Mouse (Mus musculus): Measurements from ENCODE around the gene Tmem119. TPM values are rescaled to one million over a fixed set of nuclear protein-coding genes. Genes with fewer than 3 reads are reported as not detected.
"Not testable (repeated sequence)": the region's sequence is repeated elsewhere in the genome, so short reads cannot be mapped to it uniquely, and the experiment has no call there.

The Tmem119 gene
- total RNA-seq, 2 experiments from 2014 or later, result 22.8 to 24.0 TPM

GRCm38 (mm10) chr5:113779569-113779968 lies 20.7 kb downstream of the Tmem119 start:
- no peak overlapping the region for H3K4me3 ChIP-seq
- TF ChIP-seq CTCF (conservative IDR thresholded peaks at IDR 0.05), result no peak
- no peak for DNase-seq (ENCODE audit: low spot score in 2 of 2)
- H3K27ac ChIP-seq, result no peak overlapping the region

- H3K27ac ChIP-seq; DNase-seq (ENCODE audit: low spot score in 2 of 2); H3K4me3 ChIP-seq: not testable (repeated sequence)
These were observed 22.6 kb downstream of the Tmem119 start for GRCm38 (mm10) chr5:113777728-113778127.

GRCm38 (mm10) chr5:113776896-113777226 lies 23.5 kb downstream of the Tmem119 start:
- TF ChIP-seq CTCF (conservative IDR thresholded peaks at IDR 0.05), result no peak
- Histone ChIP-seq H3K27ac (peak overlapping the region; percentile 61; the same call in 1 of the 2 replicates), H3K4me3 (no peak overlapping the region)
- no peak for DNase-seq (ENCODE audit: low spot score in 2 of 2)

- no peak for DNase-seq (ENCODE audit: low spot score in 2 of 2)
- H3K4me3 ChIP-seq, result no peak overlapping the region
- H3K27ac ChIP-seq, result peak overlapping the region; percentile 61; the same call in 1 of the 2 replicates
- TF ChIP-seq CTCF (conservative IDR thresholded peaks at IDR 0.05), result no peak
These were observed 24.0 kb downstream of the Tmem119 start for GRCm38 (mm10) chr5:113776128-113776895.

DNA sequence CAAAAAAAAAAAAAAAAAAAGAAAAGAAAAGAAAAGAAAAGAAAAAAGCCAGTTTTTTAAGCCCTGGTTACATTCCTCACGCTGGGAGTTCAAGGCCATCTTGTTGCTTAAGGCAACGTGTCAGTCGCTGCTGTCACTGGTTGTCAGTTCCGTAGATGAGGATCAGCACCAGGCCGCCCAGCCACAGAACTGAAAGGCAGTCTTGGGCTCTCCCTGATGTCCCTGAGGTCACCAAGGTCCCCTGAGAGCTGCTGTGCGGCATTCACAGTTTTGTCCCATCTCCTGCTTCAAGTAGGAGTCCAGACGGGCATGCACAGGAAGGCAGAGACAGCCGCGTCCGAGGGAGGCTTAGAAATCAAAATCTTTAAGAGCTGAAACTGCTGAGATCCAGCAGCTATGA lies 24.7 kb downstream of the Tmem119 start:
- H3K27ac ChIP-seq, result peak overlapping the region; percentile 41; the same call in 1 of the 2 replicates
- DNase-seq (ENCODE audit: low spot score in 2 of 2), result no peak
- H3K4me3 ChIP-seq, result no peak overlapping the region
- TF ChIP-seq CTCF (conservative IDR thresholded peaks at IDR 0.05), result no peak

GRCm38 (mm10) chr5:113773664-113774063 lies 26.7 kb downstream of the Tmem119 start:
- peak overlapping the region; percentile 96 for H3K4me3 ChIP-seq
- peak; percentile 80 to 89 for DNase-seq (ENCODE audit: low spot score in 2 of 2)
- H3K27ac ChIP-seq, result peak overlapping the region; percentile 87; the same call in 1 of the 2 replicates
- TF ChIP-seq CTCF (conservative IDR thresholded peaks at IDR 0.05), result peak; percentile 94

- no peak for TF ChIP-seq CTCF (conservative IDR thresholded peaks at IDR 0.05)
- H3K4me3 ChIP-seq, result peak overlapping the region; percentile 96
- peak in 1 of 2 experiments; percentile 23 for DNase-seq (ENCODE audit: low spot score in 2 of 2)
- H3K27ac ChIP-seq, result peak overlapping the region; percentile 87
These were observed 27.3 kb downstream of the Tmem119 start for GRCm38 (mm10) chr5:113772905-113773519.

GRCm38 (mm10) chr5:113772450-113772895 lies 27.8 kb downstream of the Tmem119 start, which contains the start of the genes Sart3 and Iscu:
TSS of gene Sart3 (minus strand) at chr5:113772510.
TSS of gene Iscu (plus strand) at chr5:113772748.
- no peak for TF ChIP-seq CTCF (conservative IDR thresholded peaks at IDR 0.05)
- peak; percentile 94 to 95 for DNase-seq (ENCODE audit: low spot score in 2 of 2)
- peak within 1 kb of the TSS; percentile 100 for H3K27ac ChIP-seq
- peak within 1 kb of the TSS; percentile 96 for H3K4me3 ChIP-seq

GRCm38 (mm10) chr5:113771213-113772162 lies 28.8 kb downstream of the Tmem119 start:
- H3K4me3 ChIP-seq, result peak overlapping the region; percentile 96
- TF ChIP-seq CTCF (conservative IDR thresholded peaks at IDR 0.05), result no peak
- DNase-seq (ENCODE audit: low spot score in 2 of 2), result peak; percentile 75 to 86
- peak overlapping the region; percentile 100 for H3K27ac ChIP-seq

GRCm38 (mm10) chr5:113768806-113769205 lies 31.5 kb downstream of the Tmem119 start:
- Histone ChIP-seq H3K27ac (no peak overlapping the region), H3K4me3 (no peak overlapping the region)
- DNase-seq (ENCODE audit: low spot score in 2 of 2), result no peak
- TF ChIP-seq CTCF (conservative IDR thresholded peaks at IDR 0.05), result no peak

DNA sequence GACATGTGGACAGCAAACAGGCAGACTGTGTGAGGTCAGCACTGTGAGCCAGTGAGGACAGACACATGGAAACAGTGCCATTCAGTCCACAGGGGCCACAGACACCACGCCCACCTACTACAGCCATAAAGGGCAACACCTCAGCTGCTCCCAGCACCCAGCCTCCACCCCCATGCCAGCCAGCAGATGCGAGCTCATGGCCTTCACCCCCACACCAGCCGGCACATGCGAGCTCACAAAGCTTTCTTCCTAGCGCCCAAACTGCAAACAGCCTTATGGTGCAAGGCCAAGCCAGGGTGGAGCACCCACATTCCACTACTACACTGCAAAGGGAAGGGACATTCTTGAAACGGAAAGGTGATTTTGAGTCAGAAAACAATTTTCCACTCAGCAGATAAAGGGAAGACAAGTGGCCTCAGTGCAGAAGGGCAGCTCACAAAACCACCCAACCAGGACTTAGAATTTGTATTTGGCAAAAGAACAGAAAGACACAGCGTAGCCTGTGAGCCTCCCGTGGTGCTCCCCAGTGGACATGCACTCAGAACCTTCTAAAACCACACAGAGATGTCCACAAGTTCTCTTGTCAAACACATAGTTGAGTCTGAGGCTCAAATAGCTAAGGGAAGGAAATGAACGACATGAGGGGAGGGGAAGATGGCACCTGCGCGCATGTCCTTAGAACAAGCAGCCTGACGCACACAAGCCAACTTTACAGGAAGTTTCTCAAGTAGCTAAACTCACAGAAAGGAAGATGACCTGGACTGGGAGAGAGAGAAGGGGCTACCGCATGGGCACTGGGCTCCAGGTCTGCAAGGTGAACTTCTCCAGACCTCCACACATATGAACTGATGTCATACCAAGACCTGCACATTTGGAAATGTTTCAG lies 34.4 kb downstream of the Tmem119 start:
- no peak overlapping the region for H3K4me3 ChIP-seq
- DNase-seq (ENCODE audit: low spot score in 2 of 2), result peak in 1 of 2 experiments; percentile 41
- TF ChIP-seq CTCF (conservative IDR thresholded peaks at IDR 0.05), result no peak
- peak overlapping the region; percentile 57; the same call in 1 of the 2 replicates for H3K27ac ChIP-seq

GRCm38 (mm10) chr5:113764426-113764825 lies 35.9 kb downstream of the Tmem119 start:
- no peak for DNase-seq (ENCODE audit: low spot score in 2 of 2)
- Histone ChIP-seq H3K27ac (no peak overlapping the region), H3K4me3 (no peak overlapping the region)
- no peak for TF ChIP-seq CTCF (conservative IDR thresholded peaks at IDR 0.05)
